Mouse (Mus musculus) neural tube, embryonic 10.5 days (tissue): ENCODE results near the gene Pank1.

Experiments used
- DNase-seq: peaks from one replicate; pipeline ENCODE4 v3.0.0-alpha.2; 2017; ENCODE audit warnings: low spot score; ENCODE audit errors: extremely low spot score

Gene Pank1

DNA sequence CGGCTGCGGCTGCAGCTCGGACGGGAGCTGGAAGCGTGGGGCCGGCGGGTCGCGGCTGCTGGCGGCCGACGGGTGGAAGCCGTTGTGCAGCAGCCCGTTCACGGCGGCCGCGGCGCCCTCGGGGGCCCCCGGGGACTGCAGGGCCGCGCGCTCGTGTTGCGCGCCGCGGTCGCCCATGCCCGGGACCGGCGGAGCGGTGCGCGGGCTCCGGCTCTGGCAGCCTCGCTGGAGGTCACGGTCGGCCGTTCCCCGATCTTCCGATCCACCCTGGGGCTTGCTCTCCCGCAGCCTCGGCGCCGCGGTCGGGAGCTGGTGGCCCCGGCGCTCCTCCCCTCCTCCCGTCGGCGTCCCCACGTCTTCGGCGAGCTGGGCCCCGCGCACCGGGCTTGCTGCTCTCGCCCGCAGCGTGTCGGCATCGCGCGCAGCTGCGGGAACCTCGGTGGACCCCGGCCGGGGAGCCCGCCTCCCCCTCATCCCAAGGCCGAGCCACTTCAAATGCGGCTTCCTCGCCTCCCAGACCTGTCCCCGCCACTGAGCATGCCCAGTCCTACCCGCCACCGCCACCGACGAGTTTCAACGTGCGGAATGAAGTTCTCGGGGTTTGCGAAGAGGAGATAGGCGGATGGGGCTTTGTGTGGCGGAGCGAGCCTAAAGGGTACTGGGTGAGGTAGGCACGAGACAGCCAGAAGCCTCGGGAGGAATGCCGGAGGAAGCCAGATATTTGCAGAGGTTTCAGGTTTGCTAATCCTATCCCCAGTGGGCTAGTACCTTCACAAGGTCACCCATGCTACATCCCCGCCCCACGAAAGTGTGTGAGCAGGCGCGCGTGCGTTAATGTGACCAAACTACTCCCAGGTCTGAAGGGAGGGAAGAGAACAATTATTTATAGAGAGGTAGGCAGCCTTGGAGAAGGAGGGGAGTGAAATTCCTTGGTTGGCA, at the start of gene Pank1:
Pank1 (minus strand) TSS at position 853 of the 939 bp plus-strand sequence.
- DNase-seq, result peak; percentile 86

DNA sequence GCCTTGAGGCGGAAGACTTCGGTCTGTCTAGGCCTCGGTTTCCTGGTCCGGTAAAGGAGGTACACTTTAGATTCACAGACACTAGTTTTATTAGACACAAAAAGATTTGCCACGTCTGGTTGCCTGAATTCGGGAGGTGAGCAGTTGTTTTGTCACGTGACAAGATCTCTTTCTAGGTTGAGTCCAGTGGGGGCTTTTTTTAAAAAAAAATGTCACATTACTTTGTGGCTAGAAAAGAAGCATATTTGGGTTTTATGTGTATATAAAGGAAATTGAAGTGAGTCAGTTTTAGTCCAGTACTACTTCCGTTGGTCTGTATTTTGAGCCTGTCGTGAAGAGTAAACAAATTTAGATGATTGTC, 43.3 kb upstream of the Pank1 start:
- DNase-seq, result no peak

DNA sequence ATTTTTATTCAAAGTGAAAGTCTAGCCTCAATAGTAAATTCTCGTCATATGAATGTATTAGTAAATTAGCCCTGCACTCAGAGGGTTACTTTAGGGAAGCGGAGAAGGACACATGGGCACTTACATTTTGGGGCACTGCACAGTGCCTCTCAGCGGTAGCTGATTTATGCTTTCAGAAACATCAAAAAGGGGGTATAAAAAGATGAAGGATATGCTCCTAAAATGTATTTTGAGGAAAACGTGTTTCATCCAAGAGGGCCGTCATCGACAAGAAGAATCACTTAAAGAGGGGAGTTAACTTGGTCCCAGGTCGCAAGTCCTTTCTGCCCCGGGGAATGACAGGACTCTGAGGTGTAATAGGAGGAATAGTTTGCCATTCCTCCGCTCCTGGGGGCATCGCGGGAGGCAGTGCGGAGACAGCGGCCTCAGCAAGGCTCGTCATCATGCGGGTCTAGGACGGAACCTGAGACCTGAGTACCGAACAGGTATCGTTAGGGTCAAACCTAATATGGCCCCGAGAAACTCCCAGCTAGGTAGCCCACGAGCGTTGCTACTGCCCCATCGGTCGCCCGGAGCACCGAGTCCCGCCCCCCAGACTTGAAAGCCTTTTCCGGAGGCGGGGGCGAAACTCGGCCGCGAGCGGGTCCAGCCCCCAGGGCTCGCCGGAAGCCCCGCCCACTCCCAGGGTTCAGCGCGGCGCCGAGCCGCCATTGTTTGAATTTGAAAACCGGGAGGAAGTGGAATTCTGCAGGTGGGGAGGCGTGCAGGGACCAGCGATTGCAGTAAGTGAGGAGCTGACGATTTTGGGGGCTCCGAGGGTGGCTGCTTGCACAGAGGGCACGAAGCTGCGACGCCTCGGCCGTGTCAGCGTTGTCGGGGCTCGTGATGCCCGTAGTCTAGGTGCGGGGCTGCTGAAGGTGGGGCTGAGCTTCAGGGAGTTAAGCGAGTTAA, 42.7 kb upstream of the Pank1 start, which contains the start of gene Kif20b:
Kif20b (plus strand) TSS at position 710 of the 951 bp plus-strand sequence.
- peak; percentile 94 for DNase-seq

DNA sequence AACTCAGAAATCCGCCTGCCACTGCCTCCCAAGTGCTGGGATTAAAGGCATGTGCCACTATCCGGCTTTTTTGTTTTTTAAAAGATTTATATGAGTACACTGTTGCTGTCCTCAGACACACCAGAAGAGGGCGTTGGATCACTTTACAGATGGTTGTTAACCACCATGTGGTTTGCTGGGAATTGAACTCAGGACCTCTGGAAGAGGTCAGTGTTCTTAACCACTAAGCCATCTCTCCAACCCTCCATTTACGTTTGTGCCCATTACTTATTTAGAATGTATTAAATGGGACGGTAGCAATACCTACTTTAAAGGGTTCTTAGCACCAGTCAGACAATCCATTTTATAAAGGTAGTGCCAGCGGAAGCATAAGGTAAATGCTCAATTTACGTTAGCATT, 42.0 kb upstream of the Pank1 start:
- DNase-seq, result no peak

DNA sequence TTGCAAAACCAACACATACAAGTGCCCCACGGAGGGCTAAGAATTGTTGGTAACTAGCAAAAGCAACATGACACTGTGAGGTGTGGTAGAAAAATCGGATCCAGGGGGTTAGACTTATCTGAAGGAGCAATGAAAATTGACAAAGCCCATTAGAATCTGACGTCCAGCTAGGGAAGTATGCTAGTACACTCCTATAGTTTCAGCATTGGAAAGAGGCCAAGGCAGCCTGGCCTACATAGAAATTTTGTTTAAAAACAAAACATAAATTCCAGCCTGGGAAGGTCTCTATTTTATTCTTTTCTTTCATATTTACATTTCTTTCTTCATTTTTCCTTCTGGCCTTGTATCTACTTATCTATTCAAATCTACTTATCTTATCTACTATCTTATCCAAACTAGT, 41.3 kb upstream of the Pank1 start:
- no peak for DNase-seq

DNA sequence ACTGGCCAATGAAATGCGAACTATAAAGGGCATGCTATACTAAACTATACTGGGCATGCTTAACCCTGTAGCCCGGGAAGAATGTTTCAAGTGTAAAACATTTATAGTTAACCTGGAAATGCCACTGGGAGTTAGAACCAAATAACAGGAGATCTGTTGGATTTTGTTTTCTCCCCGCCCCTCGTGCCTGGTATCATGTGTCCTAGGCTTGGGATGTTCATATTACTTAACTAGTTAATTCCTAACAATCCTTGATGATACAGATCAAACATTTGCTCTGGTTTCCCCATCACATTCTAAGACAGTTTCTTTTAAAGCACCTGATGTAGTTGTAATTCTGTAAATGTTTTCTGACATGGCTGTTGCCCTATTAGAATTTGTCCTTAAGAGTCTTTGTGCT, 40.8 kb upstream of the Pank1 start:
- DNase-seq, result no peak

DNA sequence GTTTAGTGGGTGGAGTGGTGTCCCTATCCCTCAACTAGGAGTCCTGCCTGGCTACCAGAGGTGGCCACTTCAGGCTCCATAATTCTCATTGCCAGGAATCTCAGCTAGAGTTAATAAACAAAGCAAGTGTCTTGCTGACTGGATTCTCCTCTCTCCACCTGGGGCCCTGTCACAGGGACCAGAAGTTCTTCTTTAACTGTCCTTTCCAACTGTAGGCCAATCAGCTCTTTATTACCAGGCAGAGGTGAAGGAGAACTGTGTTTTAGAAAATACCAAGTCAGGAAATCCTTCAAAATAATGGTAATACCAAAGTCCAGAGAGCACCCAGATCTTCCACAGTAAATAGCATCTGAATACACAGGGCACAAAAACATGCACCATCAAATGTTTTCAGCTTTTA, 33.1 kb upstream of the Pank1 start:
- no peak for DNase-seq

DNA sequence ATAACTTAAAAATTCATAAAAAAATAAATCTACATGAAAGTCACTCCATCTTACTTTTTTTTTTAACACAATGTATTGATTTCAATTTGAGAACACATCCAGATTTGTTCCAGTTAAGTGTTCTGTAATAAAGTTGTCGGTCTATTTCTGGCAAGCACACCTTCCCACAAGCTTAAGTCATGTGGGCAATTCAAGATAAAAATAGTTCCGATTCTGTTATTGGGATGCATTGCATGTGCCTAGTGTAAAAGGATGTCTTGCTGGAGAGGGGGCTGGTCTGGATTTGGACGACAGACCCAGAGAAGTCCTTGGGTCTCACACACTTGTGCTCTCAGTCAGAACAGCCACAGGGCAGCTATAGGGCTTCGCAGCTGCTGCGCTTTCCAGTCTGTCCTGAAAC, 27.5 kb upstream of the Pank1 start:
- DNase-seq, result no peak

DNA sequence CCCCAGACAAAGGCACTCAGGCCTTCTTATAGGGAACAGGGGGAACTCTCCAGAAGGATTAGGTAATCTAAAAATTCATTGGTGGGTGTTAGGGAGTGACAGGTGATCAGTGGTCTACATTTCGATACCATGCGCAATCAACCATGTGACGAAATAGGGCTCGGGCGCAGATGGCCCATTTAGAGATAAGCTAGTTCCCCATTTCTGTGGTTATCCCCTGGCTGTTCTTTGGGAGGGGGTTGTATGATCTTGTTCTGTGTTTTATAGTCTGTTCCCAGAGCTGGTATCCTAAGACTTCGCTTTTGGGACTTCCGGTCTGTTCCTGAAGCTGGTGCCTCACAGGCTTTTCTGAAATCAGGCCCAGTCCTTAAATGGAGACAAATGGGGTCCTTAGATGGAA, 26.2 kb upstream of the Pank1 start:
- no peak for DNase-seq

DNA sequence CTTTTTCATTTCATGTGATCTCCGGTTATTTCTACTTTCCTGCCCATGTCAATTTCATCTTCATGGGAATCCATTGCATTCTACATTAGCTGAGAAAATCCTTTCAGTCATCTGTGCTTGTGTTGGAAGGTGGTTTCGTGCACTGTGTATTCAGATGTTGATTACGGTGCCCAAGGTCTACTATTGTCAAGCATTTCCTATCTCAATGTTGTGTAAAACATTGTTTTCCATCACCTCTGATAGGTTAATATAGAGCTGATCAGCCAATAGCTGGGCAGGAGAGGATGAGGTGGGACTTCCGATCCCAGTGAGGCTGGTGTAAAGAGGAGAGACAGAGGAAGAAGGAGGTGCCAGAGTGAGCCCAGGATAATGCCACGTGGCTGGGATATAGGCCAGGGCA, 24.8 kb upstream of the Pank1 start:
- DNase-seq, result no peak

DNA sequence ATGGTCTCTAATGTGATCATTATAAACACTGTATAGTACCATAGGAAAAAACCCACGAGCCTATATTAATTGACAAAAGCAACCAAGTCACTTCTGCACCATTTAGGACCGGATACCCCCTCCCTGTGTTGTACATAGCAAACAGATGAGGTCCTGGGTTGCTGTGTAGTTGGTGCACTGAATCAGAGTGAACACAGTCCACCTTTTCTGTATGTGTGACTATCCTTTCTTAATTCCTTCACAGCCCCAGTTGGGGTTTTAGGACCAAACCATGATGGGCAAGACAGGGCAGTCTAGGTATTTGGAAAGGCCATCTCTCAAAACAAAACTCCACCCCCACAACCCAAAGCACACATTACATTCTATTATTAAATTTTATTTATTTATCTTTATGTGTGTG, 22.5 kb upstream of the Pank1 start:
- DNase-seq, result no peak

DNA sequence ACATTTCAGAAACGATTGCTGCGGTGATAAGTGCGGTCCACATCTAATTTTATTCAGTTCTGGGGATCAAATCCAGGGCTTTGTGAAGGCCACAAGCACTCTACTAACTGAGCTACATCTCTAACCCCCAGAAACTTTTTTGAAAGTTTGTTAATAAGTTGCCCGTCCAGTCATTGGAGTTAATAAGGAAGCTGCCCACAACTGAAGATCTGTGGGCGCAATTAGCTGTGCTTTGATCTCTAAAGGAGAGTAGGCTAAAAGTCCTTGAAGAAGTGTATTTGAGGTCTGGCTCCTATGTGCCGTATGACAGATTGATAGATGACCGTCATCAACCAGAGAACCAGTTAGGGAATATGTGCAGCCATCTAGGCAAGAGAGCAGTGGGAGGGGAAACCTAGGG, 22.0 kb upstream of the Pank1 start:
- no peak for DNase-seq

DNA sequence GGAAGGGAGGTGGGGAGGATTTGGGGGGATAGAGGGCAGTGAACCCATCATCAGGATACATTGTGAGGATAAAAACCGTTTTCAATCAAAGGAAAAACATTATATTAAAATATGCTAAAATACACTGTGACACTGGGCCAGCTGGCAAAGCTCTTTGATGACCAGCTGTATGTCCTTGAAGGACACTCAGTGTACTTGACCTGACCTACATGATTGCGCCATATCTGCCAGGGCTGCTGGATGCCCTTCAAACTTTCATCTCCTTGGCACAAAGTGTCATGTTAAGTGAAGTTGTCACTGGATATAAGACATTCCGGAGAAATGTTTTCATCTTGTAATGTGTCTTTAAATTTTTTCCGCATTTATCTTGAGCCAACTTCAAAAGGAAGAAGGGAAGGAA, 19.7 kb upstream of the Pank1 start:
- no peak for DNase-seq

DNA sequence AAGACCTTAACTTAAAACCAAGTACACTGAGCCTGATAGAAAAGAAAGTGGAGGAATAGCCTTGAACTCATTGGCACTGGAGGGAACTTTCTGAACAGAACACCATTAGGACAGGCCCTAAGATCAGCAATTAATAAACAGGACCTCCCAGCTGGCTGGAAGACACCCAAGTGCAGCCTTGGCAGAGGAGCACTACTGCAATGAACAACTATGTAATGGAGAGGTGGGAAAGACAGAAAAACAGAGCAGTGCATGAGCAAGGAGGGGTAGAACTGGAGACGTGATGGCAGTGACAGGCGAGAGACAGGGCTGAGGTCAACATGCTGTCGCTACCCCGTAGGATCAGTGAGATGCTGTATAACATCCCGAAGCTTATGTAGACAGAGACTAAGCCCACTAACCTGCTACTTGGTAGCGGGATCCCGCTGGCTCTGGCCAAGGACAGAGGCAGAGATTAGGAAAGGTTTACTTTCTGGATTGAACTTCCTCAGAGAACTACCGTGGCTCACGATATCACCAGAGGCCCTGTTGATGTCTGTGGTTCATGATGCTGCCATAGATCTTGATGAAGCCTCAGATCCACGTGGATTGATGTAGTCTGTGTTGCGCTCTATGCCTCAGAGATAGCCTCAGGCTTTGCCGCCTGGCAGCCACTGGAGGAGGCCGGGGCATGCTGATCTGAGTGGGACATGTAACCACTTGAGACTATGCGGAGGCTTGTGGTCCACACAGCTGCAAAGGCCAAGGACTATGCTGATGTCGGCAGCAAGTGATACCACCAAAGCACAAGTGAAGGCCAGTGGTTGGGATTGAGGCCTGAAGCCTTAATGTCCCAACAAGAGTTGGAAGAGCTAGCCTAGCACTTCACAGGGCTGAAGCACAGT, 18.1 kb upstream of the Pank1 start:
- no peak for DNase-seq

DNA sequence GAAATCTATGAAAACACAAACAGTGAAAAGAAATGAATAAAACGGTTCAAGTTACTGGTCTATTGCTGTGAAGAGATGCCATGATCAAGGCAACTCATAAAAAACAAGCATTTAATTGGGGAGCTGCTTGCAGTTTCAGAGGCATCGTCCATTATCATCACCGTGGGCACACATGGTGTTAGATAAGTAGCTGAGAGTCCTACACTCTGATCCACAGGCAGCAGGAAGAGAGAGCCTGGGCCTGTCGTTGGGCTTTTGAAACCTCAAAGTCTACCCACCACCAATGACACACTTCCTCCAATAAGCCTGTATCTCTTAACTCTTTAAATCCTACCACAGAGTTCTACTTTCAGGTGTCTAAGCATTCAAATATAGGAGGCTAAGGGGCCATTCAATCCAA, 15.8 kb upstream of the Pank1 start:
- DNase-seq, result no peak

DNA sequence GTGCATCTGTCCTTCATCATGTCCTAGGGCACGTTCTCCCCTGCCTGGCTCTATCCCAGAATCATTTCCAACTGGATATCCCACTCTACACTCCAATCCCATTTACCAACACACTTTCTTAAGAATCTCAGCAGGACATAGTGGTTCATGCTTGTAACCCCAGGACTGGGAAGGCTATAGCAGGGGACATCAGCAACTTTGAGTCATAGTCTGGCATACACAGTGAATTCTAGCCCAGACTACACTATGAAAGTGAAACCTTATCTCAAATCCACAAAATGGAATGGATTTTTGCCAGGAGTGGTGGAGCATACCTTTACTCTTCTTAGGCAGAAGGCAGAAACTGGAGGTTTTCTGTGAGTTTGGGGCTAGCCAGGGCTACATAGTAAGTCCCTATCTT, 12.3 kb upstream of the Pank1 start:
- DNase-seq, result no peak

DNA sequence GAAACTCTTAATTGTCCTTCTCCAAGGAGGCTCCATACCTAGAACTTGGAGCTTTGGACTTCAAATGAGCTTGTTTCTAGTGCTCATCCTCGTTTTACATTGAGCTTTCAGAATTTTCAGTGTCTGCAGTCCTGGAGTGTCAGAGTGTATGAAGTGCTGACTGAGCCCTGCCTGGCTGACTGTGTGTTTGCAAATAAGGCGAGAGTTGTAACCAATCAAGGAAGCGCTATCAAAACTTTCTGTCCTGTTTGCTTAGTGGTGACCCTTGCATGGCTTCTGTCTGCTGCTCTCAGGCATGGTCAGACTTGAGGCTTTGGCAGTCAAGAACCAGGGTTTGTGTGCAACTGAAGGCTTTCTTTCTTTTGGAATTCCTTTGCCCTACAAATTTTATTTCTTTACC, 11.7 kb upstream of the Pank1 start:
- DNase-seq, result no peak

DNA sequence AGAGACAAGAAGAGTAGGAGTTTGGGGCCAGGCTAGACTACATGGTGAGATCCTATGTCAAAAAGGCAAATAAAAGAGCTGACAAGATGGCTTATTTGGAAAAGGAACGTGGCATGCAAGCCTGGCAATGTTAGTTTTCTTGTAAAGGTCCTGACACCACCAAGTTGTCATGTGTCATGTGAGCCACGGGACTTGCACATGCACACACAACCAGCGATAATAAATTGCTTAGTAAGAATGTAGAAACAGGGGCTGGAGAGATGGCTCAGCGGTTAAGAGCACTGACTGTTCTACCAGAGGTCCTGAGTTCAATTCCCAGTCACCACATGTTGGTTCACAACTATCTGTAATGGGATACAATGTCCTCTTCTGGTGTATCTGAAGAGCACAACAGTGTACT, 7.1 kb upstream of the Pank1 start:
- DNase-seq, result no peak

DNA sequence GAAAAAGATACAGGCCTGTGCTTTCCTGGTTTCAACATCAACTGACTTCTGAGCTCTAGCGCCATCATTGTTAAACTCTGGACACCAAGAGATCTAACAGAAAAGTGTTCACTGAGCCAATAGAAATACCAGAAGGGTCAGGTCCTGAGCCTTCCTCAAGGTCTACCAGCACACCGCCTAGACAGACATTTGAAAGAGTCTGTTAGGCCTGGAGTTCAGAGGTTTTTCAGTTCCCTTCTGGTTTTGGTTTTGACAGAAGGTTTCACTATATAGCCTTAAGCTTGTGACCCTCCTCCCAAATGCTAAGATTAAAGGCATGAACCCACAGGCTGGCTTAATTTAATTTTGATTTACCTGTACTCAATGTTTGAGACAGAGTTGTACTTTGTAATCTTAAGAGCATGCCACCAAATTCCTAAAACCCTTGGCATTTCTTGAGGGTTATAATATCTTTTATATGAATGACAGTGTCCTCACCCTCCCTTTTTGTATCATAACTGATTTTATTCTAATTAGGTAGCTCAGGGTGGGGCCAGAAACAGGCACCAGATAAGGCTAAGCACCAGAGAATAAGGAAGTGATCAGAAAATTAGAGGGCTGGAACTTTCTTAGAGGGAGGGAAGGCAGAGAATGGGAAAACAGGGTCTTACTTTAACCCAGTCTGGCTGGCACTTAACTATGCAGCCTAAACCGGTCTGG, 4.4 kb upstream of the Pank1 start:
- no peak for DNase-seq

DNA sequence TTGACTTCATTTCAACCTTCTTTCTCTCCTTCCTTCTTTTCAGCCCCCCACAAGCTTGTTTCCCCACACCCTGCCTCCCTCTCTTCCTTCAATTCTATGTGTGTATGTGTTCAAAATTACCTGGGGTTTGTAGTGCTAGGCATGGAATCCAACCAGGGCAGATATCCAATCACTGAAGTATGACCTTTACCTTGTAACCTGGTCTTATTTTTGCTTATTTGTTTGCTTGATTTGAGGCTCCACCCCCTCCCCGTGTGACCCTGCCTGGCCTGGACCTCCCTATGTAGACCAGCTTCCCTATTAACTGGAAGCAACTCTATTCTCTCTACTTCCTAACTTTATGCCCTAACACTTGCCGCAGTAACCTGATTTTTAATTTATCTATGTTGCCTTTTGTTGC, 3.2 kb upstream of the Pank1 start:
- DNase-seq, result no peak

DNA sequence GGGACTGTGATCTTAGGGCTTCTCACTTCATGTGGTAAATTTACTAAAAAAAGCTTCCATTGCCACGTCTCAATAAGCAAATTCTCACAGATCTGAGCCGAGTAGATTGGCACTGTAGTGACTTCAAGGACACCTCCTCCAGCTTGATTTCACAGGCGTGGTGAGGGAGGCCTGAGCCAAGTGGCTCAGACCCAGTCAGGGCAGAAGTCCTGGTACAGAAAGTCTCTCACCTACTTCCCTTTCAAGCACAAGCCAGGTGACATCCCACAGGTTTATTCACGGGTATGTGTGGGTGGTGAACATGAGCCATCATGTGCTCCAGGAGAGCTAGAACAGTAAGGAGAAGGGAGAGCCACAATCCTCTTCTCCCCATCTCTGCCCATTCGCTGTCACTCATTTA, 1.9 kb upstream of the Pank1 start:
- no peak for DNase-seq
